Mouse (Mus musculus) spleen, adult 2 months (tissue): ENCODE results near the gene Nthl1.
A peak's percentile ranks its signal among the peaks of the same experiment; 100 is the strongest.

Experiments used
- CTCF ChIP-seq: fragments of 200-500 bp; IDR thresholded peaks from 2 replicates; pipeline ENCODE4 v1.5.1; 2011; ENCODE audit warnings: mild to moderate bottlenecking, inconsistent platforms; ENCODE audit not compliant: insufficient read depth, insufficient read length, insufficient replicate concordance; ENCODE audit errors: extremely low read depth
- POLR2A ChIP-seq: fragments of 200-500 bp; IDR thresholded peaks from 2 replicates; pipeline ENCODE4 v1.6.1; 2011; ENCODE audit warnings: low read depth, low read length, inconsistent platforms

GRCm38 (mm10) chr17:24628646-24629045, 3.8 kb upstream of the Nthl1 start:
- TF ChIP-seq CTCF (peak; percentile 96), POLR2A (no peak)
